Mouse (Mus musculus): ENCODE measurements at regions not wholly inside any gene's neighbourhood (a gene's known extent, or its start where the extent isn't known, plus 50 kb on each side); places are given as distances from the start of the nearest gene placed in this dataset.

DNA sequence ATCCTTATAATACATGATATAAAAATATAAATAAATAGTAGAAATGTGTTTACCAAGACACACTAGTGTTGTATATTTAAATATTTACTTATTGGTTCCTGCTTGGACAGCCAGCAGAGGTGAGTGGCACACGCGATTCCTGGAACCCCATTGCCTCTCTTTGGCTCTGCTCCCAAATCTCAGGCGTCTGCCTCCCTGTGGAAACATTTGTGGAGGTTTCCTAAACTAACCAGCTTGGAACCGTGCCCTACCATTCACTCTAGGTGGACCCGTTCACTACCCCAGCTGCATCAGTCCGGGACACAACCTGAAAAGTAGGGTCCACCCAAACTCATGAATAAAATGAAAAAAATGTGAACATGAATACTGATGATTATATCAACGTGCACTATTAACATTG is 404.0 kb upstream of the Defb41 start:
- DNase-seq (ENCODE audit: low read depth, low spot score), result no peak

DNA sequence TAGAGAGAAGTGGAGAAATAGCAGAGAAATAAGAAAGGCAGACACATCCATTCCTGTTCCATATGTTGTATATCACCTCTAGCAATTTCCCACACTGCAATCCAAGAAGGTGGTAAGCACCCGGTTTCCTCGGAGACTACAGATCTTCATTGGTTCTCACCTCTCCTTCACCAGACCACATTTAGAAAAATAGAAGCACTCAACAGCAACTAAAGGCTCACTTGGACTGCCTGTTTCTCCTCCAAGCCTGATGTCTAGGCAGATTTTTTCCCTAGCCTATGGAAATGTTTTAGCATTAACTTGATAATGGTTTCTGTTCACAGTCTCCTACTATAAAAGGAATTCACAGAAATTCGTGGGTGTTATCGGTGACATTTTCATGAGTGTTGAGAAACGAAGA is 403.3 kb upstream of the Defb41 start:
- no peak for DNase-seq (ENCODE audit: low read depth, low spot score)

DNA sequence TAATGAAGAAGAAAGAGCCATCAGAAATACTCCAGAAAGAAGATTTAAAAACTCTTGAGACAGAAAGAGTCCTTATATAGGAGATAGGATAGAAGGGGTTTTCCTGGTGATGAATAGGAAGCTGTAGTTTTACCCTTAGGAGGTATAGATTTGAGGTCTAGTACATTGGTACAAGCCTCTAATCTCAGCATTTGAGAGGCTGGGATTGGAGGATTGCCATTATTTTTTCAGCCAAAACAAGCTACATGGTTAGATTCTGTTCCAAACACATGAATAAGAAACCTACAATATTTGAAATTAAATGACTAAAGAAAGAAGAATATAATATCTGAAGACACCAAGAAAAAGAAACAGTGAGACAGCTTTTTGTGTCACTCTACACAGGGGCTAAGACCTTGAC is 375.9 kb upstream of the Defb41 start:
- no peak for DNase-seq (ENCODE audit: low read depth, low spot score)

DNA sequence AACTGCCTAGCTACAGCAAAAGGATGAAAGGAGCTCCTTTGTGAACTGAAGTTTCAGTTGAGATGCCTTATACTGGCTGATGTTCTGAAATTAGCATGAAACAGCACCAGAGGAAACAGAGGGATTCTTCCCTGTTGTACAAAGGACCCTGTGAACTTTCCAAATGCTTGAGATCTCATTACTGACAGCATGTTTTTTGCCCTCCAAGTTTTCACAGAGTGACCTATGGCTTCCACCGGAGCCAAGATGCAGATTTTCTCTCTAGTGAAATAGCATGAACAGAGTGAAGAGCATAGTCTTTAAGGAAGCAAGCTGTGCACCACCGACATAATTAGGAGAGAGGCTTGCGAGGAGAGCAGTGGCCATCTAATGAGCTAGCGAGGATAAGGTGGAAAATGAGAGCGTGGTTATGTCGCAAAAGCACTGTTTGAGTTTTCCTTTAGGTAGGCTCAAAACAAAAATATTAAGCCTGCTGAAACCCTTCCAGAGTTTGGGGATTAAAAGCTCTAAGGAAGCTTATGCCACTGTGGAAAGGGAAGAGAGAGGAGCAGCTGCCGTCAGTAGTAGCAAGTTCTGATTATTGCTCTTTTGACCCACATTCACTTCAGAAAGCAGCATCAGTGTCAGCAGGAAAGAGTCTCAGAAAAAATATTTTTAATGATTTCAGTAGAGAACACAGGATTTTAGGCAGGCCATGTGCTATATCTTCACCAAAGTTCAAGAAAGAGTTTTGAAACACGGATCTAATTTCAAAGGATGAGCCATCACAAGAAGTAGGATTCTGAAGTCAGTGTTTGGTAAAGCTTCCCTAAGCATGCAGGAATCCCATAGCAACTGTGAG is 374.7 kb upstream of the Defb41 start:
- peak; percentile 51 for DNase-seq (ENCODE audit: low read depth, low spot score)

DNA sequence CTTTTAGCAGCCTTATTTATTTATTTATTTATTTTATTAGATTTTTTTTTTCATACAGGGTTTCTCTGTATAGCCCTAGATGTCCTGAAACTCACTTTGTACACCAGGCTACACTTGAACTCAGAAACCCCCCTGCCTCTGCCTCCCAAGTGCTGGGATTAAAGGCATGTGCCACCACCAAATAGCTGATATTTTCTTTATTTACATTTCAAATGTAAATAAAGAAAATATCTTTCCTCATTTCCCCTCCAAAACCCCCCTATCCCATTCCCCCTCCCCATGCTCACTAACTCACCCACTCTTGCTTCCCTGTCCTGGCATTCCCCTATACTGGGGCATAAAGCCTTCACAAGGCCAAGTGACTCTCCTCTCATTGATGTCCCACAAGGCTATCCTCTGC is 372.4 kb upstream of the Defb41 start:
- no peak for DNase-seq (ENCODE audit: low read depth, low spot score)

DNA sequence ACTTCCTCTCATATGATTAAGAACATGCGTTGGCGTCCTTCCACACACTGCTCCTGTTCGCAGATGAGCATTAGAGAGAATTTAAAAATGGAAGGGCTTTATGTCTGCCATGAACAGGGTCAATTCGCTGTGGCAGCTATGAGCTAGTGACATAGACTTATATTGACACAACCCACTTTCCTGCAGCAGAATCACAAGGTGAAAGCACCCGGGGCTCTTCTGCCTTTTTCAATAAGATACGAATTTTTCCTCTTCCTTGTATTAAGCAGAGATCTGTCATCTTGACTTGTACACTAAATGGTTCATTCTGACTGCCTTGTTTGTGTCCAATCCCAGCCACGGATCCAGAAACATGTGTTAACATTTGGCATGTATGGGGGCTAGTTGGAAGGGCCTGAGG is 345.3 kb upstream of the Defb41 start:
- DNase-seq (ENCODE audit: low read depth, low spot score), result no peak

DNA sequence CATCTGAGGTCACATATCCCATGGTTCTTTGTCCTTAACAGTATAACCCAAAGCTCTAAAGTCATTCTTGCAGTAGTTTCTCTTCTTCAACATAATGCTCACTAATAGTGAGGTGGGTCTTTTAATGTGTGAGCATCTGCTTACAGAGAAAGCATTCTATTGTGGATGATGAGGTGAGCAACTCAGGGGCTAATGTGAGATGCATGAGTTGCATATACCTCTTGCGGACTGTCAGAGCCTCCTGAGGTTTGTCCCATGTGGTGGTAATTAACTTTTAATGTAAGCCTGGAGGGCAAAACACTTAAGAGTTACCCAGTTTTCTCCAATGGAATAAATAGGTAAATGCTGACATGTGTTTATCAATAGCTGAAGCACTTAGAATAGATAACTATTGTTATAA is 334.9 kb upstream of the Defb41 start:
- no peak for DNase-seq (ENCODE audit: low read depth, low spot score)

DNA sequence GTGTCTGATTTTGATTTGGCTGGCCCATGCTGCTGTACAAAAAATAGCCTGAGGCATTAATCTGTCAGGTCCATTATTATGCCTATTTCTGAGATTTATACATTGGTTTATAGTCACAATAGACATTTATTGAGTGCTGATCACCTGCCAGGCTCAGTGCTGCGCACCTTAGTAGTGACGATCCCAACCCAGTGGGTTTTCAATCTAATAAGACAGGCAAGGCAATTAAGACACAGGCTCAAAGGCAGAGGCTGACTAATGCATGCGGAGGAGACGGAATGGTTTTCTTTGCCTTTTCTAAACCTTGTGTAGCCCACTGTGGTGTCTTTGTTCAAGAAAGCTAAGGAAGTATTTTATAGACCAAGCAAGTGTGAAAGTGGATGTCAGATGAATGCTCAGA is 334.0 kb upstream of the Defb41 start:
- no peak for DNase-seq (ENCODE audit: low read depth, low spot score)

DNA sequence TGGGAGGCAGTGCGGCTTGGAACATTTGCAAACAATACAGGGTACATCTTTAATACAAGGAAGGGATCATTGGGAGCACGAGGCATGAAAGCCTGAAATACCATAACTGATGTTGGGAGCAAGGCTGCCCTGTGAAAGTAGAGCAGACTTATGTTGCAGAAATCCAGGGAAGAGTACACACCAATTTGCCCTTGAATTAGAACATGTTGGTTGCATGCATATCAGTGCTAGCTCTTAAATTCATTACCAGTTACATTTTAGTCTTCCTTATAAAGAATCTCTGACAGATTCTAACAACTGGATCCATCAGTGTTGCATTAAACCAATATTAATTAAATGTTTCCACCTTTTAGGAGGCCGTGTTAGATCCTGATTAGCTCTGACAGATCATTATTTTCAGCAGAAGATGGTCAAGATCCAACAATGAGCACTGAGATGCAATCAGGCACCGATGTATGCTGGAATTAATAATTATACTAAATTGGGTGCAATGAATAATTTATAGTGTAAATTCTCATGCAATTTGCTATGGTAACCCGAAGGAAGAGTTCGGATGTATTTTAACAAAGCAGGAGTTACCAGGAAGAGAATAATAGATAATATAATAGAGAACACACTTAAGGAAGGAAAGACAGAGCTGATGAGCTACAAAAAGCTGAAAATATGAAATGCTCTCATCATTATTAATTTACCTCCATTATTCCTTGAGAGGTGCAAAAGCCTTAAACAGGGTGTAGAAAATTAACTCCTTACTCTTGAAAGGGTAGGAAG is 318.6 kb upstream of the Defb41 start:
- no peak for DNase-seq (ENCODE audit: low read depth, low spot score)

DNA sequence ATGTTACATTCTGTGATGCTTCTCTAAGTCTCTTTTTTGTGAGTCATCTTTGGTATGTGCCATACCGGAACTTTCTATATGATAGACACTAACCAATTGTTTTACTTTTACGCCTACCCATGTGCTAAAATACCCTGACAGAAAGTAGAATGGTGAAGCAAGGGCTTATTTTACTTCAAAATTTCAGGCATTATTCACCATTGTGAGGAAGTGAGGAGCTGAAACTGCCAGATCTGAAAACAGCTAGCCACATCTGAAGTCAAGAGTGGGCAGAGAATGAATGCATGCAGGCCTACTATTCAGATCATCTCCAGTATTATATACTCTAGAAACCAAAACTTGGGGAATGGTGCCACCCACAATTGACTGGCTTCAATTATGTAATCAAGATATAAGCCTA is 313.7 kb upstream of the Defb41 start:
- no peak for DNase-seq (ENCODE audit: low read depth, low spot score)

DNA sequence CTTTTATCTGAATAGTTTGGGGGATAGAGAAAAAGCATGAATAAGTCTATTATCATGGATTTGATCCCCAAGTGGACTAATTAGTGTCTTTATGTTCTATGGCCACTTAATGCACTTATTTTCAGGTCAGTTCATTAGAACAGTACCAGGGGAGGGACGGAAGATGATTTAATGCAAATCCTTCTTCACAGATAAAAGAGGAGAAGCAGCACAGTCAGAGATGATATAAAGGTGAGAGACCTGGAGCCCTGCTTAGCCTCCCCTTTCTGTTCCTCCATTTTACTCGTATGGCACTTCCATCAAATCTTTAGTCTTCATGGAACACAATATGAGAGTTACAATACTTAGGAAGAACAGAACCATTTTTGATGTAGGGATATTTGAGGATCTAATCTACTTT is 302.1 kb upstream of the Defb41 start:
- DNase-seq (ENCODE audit: low read depth, low spot score), result no peak

DNA sequence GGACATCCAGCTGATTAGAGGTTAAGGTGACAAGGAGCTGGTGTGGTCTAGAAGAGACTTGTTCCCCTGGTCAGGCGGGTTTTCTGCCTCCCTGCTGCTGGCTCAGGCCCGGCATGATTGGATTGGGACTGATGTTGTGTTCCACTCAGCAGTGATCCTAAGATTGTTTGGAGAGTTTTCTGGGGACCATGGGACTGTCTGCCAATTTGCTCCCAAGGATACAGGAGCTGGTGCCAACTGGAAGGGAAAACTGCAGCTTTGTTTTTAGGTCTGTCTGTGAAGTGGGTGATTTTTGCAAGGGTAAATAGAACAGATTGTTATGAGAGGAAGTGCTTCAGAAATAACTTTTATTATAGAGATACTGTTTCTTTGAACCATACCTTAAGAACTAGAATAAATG is 286.3 kb upstream of the Defb41 start:
- no peak for DNase-seq (ENCODE audit: low read depth, low spot score)

DNA sequence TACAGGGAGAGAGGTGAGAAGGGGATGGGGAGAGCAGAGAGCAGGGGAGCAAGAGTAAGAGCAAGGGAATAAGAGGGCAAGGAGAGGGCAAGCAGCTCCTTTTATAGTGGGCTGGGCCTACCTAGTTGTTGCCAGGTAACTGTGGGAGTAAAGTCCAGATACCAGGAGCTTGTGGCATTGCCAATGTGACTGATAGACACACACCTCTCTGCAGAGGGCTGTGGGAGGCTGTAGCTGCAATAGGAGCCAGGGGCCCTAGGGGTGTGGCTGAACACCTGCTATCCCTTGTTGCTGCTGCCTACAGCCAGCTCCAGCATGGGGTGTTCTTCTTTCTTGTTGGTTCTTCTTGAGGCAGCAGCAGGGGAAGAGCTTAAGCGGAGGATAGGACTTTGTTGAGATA is 266.8 kb upstream of the Defb41 start:
- no peak for DNase-seq (ENCODE audit: low read depth, low spot score)

DNA sequence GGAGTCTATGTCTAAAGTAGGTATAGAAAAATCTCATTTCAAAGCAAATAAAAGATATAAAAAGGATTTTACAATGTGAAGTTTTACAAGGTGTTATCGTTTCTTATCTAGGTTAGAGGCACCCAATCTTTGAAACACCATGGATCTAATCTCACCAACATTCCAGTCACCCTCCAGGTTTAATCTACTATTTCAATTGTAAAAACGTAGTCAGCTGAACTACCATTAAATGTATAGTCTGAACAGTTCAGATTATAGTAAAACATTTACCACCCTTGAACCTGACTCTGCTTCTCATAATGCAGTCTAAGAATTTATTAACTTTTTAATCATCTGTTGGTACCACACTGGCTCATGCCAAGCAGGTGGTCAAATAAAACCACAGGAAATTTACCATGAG is 259.5 kb upstream of the Defb41 start:
- no peak for DNase-seq (ENCODE audit: low read depth, low spot score)

DNA sequence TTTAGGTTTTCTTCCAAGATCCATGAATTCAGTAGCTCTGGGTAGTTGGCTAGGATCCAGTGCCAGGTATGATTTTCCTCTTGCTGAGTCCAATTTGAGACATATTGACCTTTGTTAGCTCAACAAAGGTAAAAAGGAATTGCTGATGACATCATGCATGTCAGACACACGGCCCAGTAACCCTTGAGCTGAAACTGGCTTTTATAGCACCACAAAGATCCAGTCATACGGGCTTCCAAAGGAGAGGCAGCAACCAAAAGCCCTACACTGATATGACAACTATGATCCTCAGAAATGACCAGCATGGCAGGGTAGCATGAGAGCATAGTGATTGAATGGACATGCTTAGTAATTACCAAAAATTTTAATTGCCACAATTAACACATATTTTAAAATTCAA is 258.0 kb upstream of the Defb41 start:
- DNase-seq (ENCODE audit: low read depth, low spot score), result no peak

DNA sequence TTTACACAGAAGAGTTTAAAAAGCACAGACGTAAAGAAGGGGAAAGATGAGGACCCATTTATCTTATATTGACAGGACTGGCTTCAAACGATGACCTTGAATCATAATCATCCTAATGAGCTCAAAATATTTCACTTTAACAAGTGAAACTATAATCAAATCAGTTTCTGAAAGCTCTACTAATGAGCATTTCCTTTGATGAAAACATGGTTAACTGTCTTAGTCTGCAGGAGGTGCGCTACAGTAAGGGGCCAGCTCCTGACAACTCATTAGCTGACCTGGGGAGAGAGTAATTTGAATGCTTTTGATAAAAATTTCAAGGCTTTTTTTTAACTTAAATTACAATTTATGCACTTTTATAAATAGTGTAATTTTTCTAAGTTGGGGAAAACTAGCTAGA is 247.8 kb upstream of the Defb41 start:
- DNase-seq (ENCODE audit: low read depth, low spot score), result no peak

DNA sequence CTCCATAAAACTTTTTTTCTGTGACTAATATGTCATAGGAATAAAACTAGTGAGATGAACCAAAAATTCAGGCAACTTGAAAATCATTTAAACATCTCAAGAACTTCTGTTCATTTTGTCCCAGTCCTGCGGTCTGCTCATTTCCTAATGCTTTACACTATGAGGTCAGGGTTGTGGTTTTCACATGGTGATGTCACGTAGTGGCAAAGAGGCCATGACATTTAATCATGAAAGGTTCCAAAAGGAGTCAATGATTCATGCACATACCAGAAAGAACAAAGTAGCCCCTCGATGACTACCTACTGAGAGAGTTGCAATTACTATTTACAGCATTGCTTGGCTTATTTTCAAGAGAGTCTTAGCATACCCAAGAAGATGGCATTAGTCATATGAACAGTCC is 233.6 kb upstream of the Defb41 start:
- DNase-seq (ENCODE audit: low read depth, low spot score), result no peak

DNA sequence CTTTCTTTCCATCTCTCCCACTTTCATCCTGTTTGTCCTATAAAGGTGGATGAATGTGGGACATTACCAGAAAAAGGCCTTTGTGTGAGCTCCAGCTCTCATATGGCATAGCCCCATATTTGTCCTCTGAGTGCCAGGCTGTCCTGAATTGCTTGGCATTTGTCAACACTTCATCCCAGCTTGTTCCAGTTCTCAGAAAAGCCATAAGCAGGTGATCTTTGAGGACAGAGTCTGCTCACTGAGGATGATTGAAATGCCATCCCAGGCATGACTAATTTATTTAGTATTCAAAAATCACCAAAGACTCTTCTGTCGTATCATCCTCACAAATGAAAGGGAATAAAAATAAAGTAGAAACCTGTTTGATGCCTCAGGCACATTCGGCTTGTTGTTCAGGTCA is 203.6 kb upstream of the Defb41 start:
- no peak for DNase-seq (ENCODE audit: low read depth, low spot score)

DNA sequence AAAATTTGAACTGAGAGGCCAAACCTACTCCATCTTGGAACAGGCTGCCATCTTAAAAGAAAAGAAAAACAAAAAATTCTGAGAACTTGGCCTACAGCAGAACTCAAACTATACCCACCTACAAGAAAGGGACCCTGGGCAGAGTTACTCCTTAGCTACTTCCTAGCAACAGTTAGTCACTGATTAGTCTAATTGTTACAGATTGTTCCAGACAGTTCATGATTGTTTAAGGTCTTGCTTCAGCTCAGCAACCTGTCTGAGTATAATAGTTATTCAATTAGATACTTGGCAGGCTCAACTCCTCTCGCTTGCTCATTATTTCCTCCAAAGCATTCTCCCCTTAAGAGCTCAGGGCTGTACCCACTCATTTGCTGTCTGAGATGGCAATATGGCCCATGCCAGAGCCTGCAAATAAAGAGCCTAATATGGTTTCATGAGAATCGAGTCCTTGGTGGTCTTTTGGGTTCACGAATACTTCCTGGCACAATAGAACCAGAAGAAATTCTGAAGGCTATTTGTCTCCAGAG is 200.4 kb upstream of the Defb41 start:
- DNase-seq (ENCODE audit: low read depth, low spot score), result no peak

DNA sequence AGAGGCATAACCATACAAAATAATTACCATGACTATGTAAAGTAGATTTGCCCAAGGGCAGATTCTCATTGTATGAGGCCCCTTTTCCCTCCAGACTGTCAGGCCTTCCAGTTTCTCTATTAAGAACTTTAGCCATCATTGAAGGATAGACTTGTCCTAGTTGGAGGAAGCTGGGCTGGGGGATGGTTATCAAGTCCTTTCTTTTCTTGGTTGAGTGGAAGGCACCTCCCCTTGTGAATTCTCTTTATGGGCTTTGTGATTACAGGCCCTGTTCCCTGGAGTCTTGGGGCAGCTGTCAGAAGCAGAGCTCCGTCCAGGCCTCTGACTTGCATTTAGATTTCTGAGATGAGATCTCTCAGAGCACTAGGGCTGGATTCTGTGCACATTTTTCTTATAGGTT is 198.3 kb upstream of the Defb41 start:
- no peak for DNase-seq (ENCODE audit: low read depth, low spot score)

DNA sequence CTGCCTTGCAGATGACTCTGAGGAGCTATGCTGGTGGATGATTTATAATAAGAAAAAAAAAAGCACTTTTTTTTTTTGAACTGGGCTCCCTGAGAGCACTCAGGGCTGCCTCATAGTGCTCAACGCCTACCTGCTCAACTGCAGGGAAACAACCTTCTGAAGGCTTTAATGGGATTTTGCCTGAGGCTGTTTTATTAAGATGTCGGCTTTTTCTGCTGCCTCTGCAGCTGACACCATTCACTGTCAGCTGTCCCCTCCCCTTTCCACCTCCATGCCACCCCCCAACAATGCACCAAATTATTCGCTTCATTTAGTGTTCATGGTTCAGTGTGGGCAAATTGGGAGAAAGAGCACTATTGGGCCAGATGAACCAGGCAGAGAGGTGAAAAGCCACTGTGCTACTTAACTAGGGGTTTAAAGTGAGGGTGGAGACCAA is 151.4 kb upstream of the Defb41 start:
- DNase-seq (ENCODE audit: low read depth, low spot score), result no peak

DNA sequence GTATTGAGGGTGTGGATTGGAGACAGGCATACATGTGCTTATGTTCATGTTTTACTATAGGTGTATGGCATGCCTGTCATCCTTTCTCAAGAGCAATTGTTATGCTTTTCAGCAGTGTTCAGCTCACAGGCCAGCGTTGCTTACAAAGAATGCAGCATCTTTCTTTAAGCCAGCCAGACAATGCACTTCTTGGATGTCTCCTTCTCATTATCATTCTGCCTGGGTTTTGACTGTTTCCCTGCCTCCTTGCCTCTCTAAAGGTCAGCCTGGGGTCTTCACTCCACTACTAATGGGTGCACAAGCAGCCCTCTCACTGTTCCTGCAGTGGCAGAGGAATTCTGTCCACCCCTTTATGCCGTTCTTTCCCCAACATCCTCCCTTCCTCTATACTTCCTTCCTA is 150.9 kb upstream of the Defb41 start:
- no peak for DNase-seq (ENCODE audit: low read depth, low spot score)

DNA sequence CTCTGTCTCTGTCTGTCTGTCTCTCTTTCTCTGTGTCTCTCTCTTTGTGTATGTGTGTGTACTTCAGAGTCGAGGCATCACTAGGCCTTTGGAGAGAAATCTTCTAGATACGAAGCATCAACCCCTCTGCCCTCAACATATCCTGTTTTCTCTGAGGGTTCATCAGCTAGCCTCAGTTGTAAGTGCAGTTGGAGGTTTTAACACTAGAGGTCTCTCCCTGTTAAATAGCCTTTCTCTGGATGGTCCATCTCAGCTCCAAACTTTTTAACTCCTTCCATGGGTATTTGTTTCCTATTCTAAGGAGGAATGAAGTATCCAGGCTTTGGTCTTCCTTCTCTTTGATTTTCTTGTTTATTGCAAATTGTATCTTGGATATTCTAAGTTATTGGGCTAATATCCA is 147.8 kb upstream of the Defb41 start:
- peak; percentile 35 for DNase-seq (ENCODE audit: low read depth, low spot score)
